Mouse (Mus musculus) cerebellum, postnatal 36 days (tissue): ENCODE data around the gene Gls2.
"Not testable (repeated sequence)": the region's sequence is repeated elsewhere in the genome, so short reads cannot be mapped to it uniquely, and the experiment has no call there.

Source experiments
- DNase-seq, 2 experiments: peaks; one replicate each; pipeline ENCODE4 v3.0.0; 2021 to 2022; ENCODE audit warnings: mixed read lengths in 2 of 2

The Gls2 gene

GRCm38 (mm10) chr10:128194551-128195461 lies 549 bp downstream of the Gls2 start:
- peak; percentile 52 to 70 for DNase-seq

GRCm38 (mm10) chr10:128201856-128202255 lies 7.6 kb downstream of the Gls2 start:
- no peak for DNase-seq

GRCm38 (mm10) chr10:128204941-128205340 lies 10.7 kb downstream of the Gls2 start:
- no peak for DNase-seq

- no peak for DNase-seq
These were observed 14.1 kb downstream of the Gls2 start for GRCm38 (mm10) chr10:128208326-128208725.

GRCm38 (mm10) chr10:128209311-128210009 lies 15.2 kb downstream of the Gls2 start:
- no peak for DNase-seq

- no peak for DNase-seq
These were observed 15.9 kb downstream of the Gls2 start for GRCm38 (mm10) chr10:128210131-128210530.

GRCm38 (mm10) chr10:128210954-128211353 lies 16.7 kb downstream of the Gls2 start:
- peak in 1 of 2 experiments; percentile 19 for DNase-seq

GRCm38 (mm10) chr10:128211390-128212108 lies 17.3 kb downstream of the Gls2 start, which contains the start of gene Spryd4:
TSS of gene Spryd4 (minus strand) at chr10:128211807.
- peak; percentile 87 to 92 for DNase-seq

GRCm38 (mm10) chr10:128212148-128212547 lies 17.9 kb downstream of the Gls2 start:
- DNase-seq, result no peak

GRCm38 (mm10) chr10:128212871-128213323 lies 18.6 kb downstream of the Gls2 start:
- peak; percentile 74 to 81 for DNase-seq

- DNase-seq, result not testable (repeated sequence)
These were observed 19.9 kb downstream of the Gls2 start for GRCm38 (mm10) chr10:128214112-128214511.

- DNase-seq, result no peak
These were observed 20.7 kb downstream of the Gls2 start for GRCm38 (mm10) chr10:128214981-128215380.

GRCm38 (mm10) chr10:128218387-128219117 lies 24.3 kb downstream of the Gls2 start:
- DNase-seq, result no peak

- no peak for DNase-seq
These were observed 27.5 kb downstream of the Gls2 start for GRCm38 (mm10) chr10:128221533-128222286.

GRCm38 (mm10) chr10:128225064-128225463 lies 30.8 kb downstream of the Gls2 start:
- DNase-seq, result no peak

GRCm38 (mm10) chr10:128225538-128225937 lies 31.3 kb downstream of the Gls2 start, which contains the start of gene Mip:
TSS of gene Mip (plus strand) at chr10:128225838.
- no peak for DNase-seq

- DNase-seq, result no peak
These were observed 33.3 kb downstream of the Gls2 start for GRCm38 (mm10) chr10:128227592-128227991.

- DNase-seq, result no peak
These were observed 33.8 kb downstream of the Gls2 start for GRCm38 (mm10) chr10:128228009-128228408.

GRCm38 (mm10) chr10:128230582-128230981 lies 36.3 kb downstream of the Gls2 start:
- no peak for DNase-seq

- DNase-seq, result no peak
These were observed 36.9 kb downstream of the Gls2 start for GRCm38 (mm10) chr10:128231146-128231545.

GRCm38 (mm10) chr10:128231697-128232419 lies 37.6 kb downstream of the Gls2 start, which contains the start of gene Timeless:
TSS of gene Timeless (plus strand) at chr10:128232065.
- DNase-seq, result peak; percentile 88 to 90
